Mouse (Mus musculus): ENCODE measurements around the gene Myh8.

Myh8 gene

DNA sequence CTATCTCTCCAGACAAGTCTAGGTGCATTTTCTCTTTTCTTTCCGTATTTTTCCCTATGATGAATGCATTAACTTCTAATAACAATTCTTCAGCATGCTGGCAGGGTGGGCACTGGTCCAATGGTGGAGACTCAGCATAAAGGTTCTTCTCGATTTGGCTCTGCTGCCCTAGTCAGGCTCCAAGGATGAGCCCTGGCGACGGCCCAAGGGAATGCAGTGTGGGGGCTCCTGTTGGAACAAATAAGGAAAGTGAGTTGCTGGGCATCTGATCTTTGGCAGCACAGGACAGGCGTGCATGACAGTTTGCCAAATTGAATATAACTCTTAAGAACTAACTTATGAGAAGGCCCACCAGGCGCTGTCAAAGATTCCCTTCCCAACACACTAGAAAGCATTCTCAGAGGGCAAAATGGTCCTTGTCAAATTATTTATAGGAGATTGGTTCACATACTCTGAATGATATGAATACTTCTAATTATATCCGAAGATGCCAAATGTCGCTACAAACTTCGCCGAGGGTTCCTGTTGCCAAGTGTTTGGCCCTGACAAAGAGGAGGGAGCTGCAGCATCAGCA, at the start of gene Myh8:
Myh8 (plus strand) TSS at position 524 of the 574 bp plus-strand sequence.
- in situ Hi-C loops (cut with MboI) = no loop called here

- in situ Hi-C loops (cut with MboI) = no loop called here
Measured at GRCm38 (mm10) chr11:67228731-67229130, 48.2 kb upstream of the Myh8 start.

DNA sequence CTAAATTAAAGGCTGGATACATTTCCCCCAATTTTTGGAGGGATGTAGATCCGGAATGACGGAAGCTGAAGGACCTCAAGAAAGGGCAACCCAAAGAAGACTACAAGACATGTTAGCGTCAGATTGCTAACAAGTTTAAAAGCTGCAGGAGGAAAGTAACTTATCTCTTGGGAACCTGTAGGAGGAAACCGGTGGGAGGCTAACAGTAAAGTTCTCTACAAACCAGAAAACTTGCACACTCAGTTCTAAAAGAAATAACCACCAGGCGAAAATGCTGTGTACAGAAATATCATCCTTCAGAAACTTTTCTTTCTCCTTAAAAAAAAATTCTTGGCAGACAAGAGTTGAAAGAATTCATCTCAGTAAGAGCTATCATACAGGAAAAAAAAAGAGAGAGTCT, 47.8 kb upstream of the Myh8 start:
- in situ Hi-C loops (cut with MboI) = no loop called here

DNA sequence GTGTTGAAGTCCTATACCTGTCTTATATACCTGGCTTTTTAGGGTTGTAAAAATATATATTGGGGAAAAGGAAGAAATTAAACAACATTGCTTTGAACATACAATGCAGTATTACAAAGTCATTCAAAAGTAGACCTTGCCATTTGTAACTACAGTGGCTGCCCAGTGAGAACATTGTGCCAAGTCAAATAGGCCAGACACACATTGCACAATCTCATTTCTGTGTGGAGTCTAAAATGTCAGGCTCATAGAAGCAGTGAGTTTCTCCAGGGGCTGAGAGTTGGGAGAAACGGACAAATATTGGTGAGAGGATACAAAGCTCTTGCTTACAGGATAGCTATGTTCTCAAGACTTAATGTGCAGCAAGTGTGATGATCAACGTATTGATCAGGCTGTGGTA, 47.0 kb upstream of the Myh8 start:
- in situ Hi-C loops (cut with MboI) = no loop called here

- in situ Hi-C loops (cut with MboI) = no loop called here
Measured at GRCm38 (mm10) chr11:67235639-67236358, 41.1 kb upstream of the Myh8 start.

GRCm38 (mm10) chr11:67236799-67237198, 40.1 kb upstream of the Myh8 start:
- in situ Hi-C loops (cut with MboI) = no loop called here

- in situ Hi-C loops (cut with MboI) = no loop called here
Measured at GRCm38 (mm10) chr11:67237481-67238079, 39.3 kb upstream of the Myh8 start, which contains the start of gene Myh4. TSS of gene Myh4 (plus strand) at chr11:67238029.

- in situ Hi-C loops (cut with MboI) = no loop called here
Measured at GRCm38 (mm10) chr11:67241051-67241450, 35.9 kb upstream of the Myh8 start.

GRCm38 (mm10) chr11:67253691-67254090, 23.2 kb upstream of the Myh8 start:
- in situ Hi-C loops (cut with MboI) = no loop called here

- in situ Hi-C loops (cut with MboI) = no loop called here
Measured at GRCm38 (mm10) chr11:67257048-67257447, 19.9 kb upstream of the Myh8 start.

DNA sequence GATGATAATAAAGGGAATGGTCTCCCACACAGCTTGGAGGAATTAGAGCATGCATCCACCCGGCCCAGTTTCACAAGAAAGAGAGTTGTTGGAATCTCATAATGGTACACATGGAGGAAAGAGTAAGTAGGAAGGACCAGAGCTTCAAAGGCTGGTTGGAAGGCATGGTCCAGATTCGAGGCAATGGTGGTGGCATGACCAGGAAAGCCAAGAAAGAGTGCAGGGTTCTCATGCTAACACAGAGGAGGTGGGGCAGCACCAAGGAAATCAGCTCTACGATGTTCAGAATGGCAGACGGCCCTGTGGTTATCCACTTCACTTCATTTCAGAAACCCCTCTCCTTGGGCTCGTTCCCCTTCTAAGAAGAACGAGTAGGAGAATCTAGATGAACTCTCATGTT, 16.0 kb upstream of the Myh8 start:
- in situ Hi-C loops (cut with MboI) = no loop called here

DNA sequence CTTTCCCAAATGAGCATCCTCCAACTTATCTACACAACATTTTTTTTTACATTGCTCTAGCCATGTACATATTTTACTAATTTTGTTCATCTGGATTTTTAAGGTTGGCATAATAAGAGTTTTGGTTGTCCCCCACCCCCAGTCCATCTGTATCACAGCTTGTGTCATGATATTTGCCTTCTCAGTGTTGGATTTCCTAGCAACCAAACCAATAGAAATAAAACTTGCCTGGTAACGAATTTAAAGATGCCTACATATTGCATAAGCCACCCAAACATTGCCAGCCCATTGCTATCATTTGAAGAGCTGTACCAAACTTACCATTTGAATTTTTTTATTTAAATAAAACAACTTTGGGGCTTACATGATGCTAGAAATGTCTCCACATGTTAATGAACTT, 16.5 kb downstream of the Myh8 start:
- in situ Hi-C loops (cut with MboI) = no loop called here

GRCm38 (mm10) chr11:67313733-67314452, 37.0 kb downstream of the Myh8 start:
- in situ Hi-C loops (cut with MboI) = no loop called here

- in situ Hi-C loops (cut with MboI) = no loop called here
Measured at GRCm38 (mm10) chr11:67321358-67321757, 44.4 kb downstream of the Myh8 start, which contains the start of gene Myh13. TSS of gene Myh13 (plus strand) at chr11:67321658.

DNA sequence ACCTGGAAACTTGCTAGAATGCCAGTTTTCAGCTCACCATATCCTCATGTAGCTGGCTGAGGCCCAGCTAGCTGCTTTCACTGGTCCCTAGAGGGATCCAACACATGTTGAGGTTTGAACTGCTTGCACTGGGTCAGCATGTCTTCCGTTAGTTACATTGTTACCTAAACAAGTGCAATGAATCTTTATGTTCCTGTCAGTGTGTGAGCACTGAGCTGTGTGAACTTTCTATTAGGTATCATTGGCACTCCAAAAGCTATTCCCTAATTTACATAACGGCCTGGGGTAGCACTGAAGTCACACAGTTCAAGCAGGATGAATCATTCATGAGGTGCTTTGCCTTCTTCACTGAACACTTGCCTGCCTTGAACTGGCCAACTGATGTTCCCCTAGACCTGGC, 49.6 kb downstream of the Myh8 start:
- in situ Hi-C loops (cut with MboI) = no loop called here

DNA sequence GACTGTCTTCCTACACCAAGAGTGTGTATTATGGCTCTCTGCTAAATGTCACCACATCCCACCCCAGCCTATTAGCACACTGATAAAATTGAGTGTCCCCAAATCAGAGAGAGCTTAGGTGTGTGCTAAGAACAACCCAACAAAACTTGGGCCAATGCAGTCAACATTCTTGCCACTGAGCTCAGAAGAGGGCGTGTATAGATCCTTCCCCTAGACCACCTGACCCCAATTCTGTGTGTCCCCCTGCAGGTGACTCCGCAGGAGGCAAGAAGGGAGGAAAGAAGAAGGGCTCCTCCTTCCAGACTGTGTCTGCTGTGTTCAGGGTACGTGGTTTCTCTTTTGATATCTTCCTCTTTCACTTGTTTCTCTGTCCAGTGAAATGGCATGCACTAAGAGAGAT, 67.6 kb downstream of the Myh8 start:
- in situ Hi-C loops (cut with MboI) = no loop called here

GRCm38 (mm10) chr11:67345186-67345855, 68.4 kb downstream of the Myh8 start:
- in situ Hi-C loops (cut with MboI) = no loop called here

DNA sequence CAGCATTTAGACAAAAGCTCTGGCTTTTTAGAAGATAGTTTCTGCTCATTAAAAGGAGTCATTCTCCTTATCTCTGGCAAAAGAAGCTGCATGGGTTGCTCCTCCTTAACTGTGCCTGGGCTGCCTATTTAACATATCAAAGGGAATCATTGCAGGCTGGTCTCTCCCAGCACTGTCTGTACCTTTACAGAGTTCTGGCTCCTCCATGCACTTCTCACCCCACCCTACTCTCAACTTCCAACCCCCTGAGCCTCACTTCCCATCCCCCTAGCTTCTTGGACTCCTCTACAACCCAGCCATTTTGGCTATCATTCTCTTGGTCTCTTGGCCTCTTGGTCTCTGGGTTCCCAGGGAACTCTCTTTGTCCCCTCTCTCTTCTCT, 68.9 kb downstream of the Myh8 start:
- in situ Hi-C loops (cut with MboI) = no loop called here

DNA sequence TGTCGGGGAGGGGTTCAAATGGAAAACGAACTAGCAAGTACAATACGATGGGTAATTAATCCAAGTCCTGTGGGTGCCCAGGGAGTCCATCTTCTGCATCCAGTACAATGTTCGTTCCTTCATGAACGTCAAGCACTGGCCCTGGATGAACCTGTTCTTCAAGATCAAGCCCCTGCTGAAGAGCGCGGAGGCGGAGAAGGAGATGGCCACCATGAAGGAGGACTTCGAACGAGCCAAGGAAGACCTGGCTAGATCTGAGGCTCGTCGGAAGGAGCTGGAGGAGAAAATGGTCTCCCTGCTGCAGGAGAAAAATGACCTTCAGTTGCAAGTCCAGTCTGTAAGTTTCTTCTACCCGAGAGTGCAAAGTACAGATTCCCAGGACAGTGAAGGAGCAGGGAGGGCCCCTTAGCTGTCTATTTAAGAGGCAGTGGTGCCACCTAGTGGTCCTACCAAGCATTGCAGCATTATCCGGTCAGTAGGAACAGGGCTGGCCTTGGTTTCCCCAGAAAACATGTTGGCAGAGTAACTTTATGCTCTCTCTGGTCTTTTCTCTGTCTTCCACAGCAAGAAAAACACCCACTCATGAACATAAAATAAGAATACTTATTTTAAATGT, 73.3 kb downstream of the Myh8 start:
- in situ Hi-C loops (cut with MboI) = no loop called here

- in situ Hi-C loops (cut with MboI) = no loop called here
Measured at GRCm38 (mm10) chr11:67353011-67353410, 76.1 kb downstream of the Myh8 start.

DNA sequence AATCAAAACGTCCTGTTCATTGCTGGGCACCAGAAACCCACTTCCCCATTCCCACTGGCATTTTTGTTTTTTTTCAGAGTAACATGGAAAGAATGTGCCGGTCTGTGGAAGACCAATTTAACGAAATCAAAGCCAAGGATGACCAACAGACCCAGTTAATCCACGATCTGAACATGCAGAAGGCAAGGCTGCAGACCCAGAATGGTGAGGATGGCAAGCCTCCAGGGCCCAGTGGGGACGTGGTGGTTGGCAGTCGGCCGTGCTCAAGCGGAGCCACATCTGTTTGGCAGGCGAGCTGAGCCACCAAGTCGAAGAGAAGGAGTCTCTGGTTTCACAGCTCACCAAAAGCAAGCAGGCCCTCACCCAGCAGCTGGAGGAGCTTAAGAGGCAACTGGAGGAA, 81.1 kb downstream of the Myh8 start:
- in situ Hi-C loops (cut with MboI) = no loop called here

All from mature B cell (primary cell).